Mouse (Mus musculus): ENCODE measurements around the gene Tmf1. TPM values are rescaled to one million over a fixed set of nuclear protein-coding genes. Genes with fewer than 3 reads are reported as not detected.

Tmf1 gene
- 48.6 and 50.7 TPM in 2 replicates for polyA plus RNA-seq (2015; fragmentation: Nextera tagmentation; extraction: Ambion mirVana)

- peak; percentile 97 for ATAC-seq (replicated peaks; ENCODE audit: low FRiP score, low read depth)
- Histone ChIP-seq H3K36me3 (ENCODE audit: insufficient read depth, low read length) (peaks cover 3% of the 10 kb centered on the region; the same call in 1 of the 2 replicates), H3K27ac (peak within 1 kb of the TSS; percentile 92), H3K9ac (ENCODE audit: low read depth, low read length) (peak within 1 kb of the TSS; percentile 81), H3K4me1 (replicated peaks; ENCODE audit: insufficient read depth, low read length) (peaks cover 14% of the 10 kb centered on the region), H3K4me2 (ENCODE audit: low read length) (peak within 1 kb of the TSS; percentile 72), H3K27me3 (ENCODE audit: insufficient read depth, low read length) (no peaks in the 10 kb centered on the region), H3K9me3 (replicated peaks; ENCODE audit: low read length) (no peaks in the 10 kb centered on the region), H3K4me3 (replicated peaks; ENCODE audit: low read depth, low read length) (peak within 1 kb of the TSS; percentile 87)
- DNase-seq (ENCODE audit: low spot score), result peak; percentile 98
- TF ChIP-seq CTCF (IDR thresholded peaks at IDR 0.05; ENCODE audit: low read depth), result no peak
- WGBS, result under 1% methylated on average over 76 of the region's 80 CpGs
Observed at GRCm38 (mm10) chr6:97178491-97179366, at the start of gene Tmf1. Gene Tmf1 (minus strand): TSS chr6:97179122.

GRCm38 (mm10) chr6:97227067-97227847 lies 48.3 kb upstream of the Tmf1 start:
- no peak for TF ChIP-seq CTCF (IDR thresholded peaks at IDR 0.05; ENCODE audit: low read depth)
- Histone ChIP-seq H3K36me3 (ENCODE audit: insufficient read depth, low read length) (peaks cover 20% of the 10 kb centered on the region; the same call in 1 of the 2 replicates), H3K27ac (no peak overlapping the region), H3K27me3 (ENCODE audit: insufficient read depth, low read length) (no peaks in the 10 kb centered on the region), H3K4me1 (replicated peaks; ENCODE audit: insufficient read depth, low read length) (0 out of 2 replicates have a peak, but pooled peaks cover 4% of the 10 kb centered on the region), H3K9ac (ENCODE audit: low read depth, low read length) (no peak overlapping the region), H3K4me2 (ENCODE audit: low read length) (no peak overlapping the region), H3K9me3 (replicated peaks; ENCODE audit: low read length) (no peaks in the 10 kb centered on the region), H3K4me3 (replicated peaks; ENCODE audit: low read depth, low read length) (no peak overlapping the region)
- no peak for DNase-seq (ENCODE audit: low spot score)
- 98% methylated on average over 9 of the region's 9 CpGs for WGBS
- no peak for ATAC-seq (replicated peaks; ENCODE audit: low FRiP score, low read depth)

- 0 out of 2 replicates have a peak, but pooled peaks cover 14% of the 10 kb centered on the region for H3K36me3 ChIP-seq (ENCODE audit: insufficient read depth, low read length)
- H3K4me1 ChIP-seq (replicated peaks; ENCODE audit: insufficient read depth, low read length), result peaks cover 11% of the 10 kb centered on the region; the same call in 1 of the 2 replicates
- no peak for TF ChIP-seq CTCF (IDR thresholded peaks at IDR 0.05; ENCODE audit: low read depth)
- ATAC-seq (replicated peaks; ENCODE audit: low FRiP score, low read depth), result no peak
- no peak for DNase-seq (ENCODE audit: low spot score)
- 54% methylated on average over 1 of the region's 1 CpGs for whole genome bisulfite sequencing
- H3K9me3 ChIP-seq (replicated peaks; ENCODE audit: low read length), result no peaks in the 10 kb centered on the region
- no peak overlapping the region for H3K4me2 ChIP-seq (ENCODE audit: low read length)
- no peaks in the 10 kb centered on the region for H3K27me3 ChIP-seq (ENCODE audit: insufficient read depth, low read length)
- no peak overlapping the region for H3K27ac ChIP-seq
- H3K4me3 ChIP-seq (replicated peaks; ENCODE audit: low read depth, low read length), result no peak overlapping the region
- no peak overlapping the region for H3K9ac ChIP-seq (ENCODE audit: low read depth, low read length)
Observed at GRCm38 (mm10) chr6:97226083-97226491, 47.2 kb upstream of the Tmf1 start.

- ATAC-seq (replicated peaks; ENCODE audit: low FRiP score, low read depth) (no peak), DNase-seq (ENCODE audit: low spot score) (no peak)
- Histone ChIP-seq H3K4me2 (ENCODE audit: low read length) (no peak overlapping the region), H3K4me3 (replicated peaks; ENCODE audit: low read depth, low read length) (no peak overlapping the region), H3K9ac (ENCODE audit: low read depth, low read length) (no peak overlapping the region), H3K9me3 (replicated peaks; ENCODE audit: low read length) (no peaks in the 10 kb centered on the region), H3K27me3 (ENCODE audit: insufficient read depth, low read length) (no peaks in the 10 kb centered on the region), H3K4me1 (replicated peaks; ENCODE audit: insufficient read depth, low read length) (peaks cover 11% of the 10 kb centered on the region; the same call in 1 of the 2 replicates), H3K27ac (no peak overlapping the region), H3K36me3 (ENCODE audit: insufficient read depth, low read length) (0 out of 2 replicates have a peak, but pooled peaks cover 3% of the 10 kb centered on the region)
- WGBS, result 90% methylated on average over 8 of the region's 8 CpGs
- TF ChIP-seq CTCF (IDR thresholded peaks at IDR 0.05; ENCODE audit: low read depth), result no peak
Observed at GRCm38 (mm10) chr6:97224505-97224904, 45.6 kb upstream of the Tmf1 start.

- Histone ChIP-seq H3K36me3 (ENCODE audit: insufficient read depth, low read length) (no peaks in the 10 kb centered on the region), H3K9me3 (replicated peaks; ENCODE audit: low read length) (no peaks in the 10 kb centered on the region), H3K4me1 (replicated peaks; ENCODE audit: insufficient read depth, low read length) (peaks cover 11% of the 10 kb centered on the region; the same call in 1 of the 2 replicates), H3K27ac (peak overlapping the region; percentile 54), H3K27me3 (ENCODE audit: insufficient read depth, low read length) (no peaks in the 10 kb centered on the region), H3K4me2 (ENCODE audit: low read length) (no peak overlapping the region), H3K9ac (ENCODE audit: low read depth, low read length) (no peak overlapping the region), H3K4me3 (replicated peaks; ENCODE audit: low read depth, low read length) (no peak overlapping the region)
- no peak for ATAC-seq (replicated peaks; ENCODE audit: low FRiP score, low read depth)
- no peak for TF ChIP-seq CTCF (IDR thresholded peaks at IDR 0.05; ENCODE audit: low read depth)
- WGBS, result 70% methylated on average over 4 of the region's 4 CpGs
- no peak for DNase-seq (ENCODE audit: low spot score)
Observed at GRCm38 (mm10) chr6:97223566-97223965, 44.6 kb upstream of the Tmf1 start.

- Histone ChIP-seq H3K27ac (no peak overlapping the region), H3K4me2 (ENCODE audit: low read length) (0 out of 2 replicates have a peak overlapping the region, but pooled peaks have one; percentile 0), H3K4me1 (replicated peaks; ENCODE audit: insufficient read depth, low read length) (peaks cover 11% of the 10 kb centered on the region; the same call in 1 of the 2 replicates), H3K9ac (ENCODE audit: low read depth, low read length) (no peak overlapping the region), H3K4me3 (replicated peaks; ENCODE audit: low read depth, low read length) (no peak overlapping the region), H3K27me3 (ENCODE audit: insufficient read depth, low read length) (no peaks in the 10 kb centered on the region), H3K36me3 (ENCODE audit: insufficient read depth, low read length) (no peaks in the 10 kb centered on the region), H3K9me3 (replicated peaks; ENCODE audit: low read length) (no peaks in the 10 kb centered on the region)
- TF ChIP-seq CTCF (IDR thresholded peaks at IDR 0.05; ENCODE audit: low read depth), result no peak
- ATAC-seq (replicated peaks; ENCODE audit: low FRiP score, low read depth) (no peak), DNase-seq (ENCODE audit: low spot score) (peak; percentile 2)
- WGBS, result 52% methylated on average over 5 of the region's 5 CpGs
Observed at GRCm38 (mm10) chr6:97222931-97223467, 44.1 kb upstream of the Tmf1 start.

All from kidney, postnatal 0 days (tissue).